Mouse (Mus musculus) layer of hippocampus, postnatal 25 days (tissue): ENCODE measurements around the gene Npepl1. TPM values are rescaled to one million over a fixed set of nuclear protein-coding genes. Genes with fewer than 3 reads are reported as not detected.

Experiments used
- DNase-seq, 2 experiments: peaks; one replicate each; pipeline ENCODE4 v3.0.0; 2022; ENCODE audit warnings: mixed read lengths in 2 of 2, low spot score in 1 of 2; ENCODE audit errors: extremely low spot score in 1 of 2
- total RNA-seq, 2 experiments: library from RNA; stranded (reverse); gene quantifications; 2 replicates each; pipeline ENCODE4 v1.2.3; 2021

Npepl1 gene
- total RNA-seq, 2 experiments from 2014 or later: 12.2 to 12.8 TPM

DNA sequence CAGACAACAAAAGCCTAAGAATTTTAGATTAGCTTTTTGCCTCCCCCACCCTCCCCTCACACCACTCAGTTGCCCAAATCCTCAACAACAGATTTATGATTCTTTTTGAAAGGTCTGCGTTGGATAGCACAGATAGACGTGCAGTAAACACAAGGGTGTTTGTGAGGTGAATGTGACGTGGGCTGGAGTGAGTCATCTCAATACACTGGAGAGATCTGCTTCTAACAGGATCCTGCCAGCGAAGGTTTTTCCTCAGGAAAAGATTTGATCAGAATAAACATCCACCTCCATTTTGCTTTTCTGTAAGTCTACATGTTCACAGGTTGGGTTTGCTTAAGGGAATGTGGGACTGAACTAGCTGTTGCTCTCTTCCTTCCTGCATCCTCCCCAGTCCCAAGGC is 6.6 kb upstream of the Npepl1 start:
- no peak for DNase-seq

DNA sequence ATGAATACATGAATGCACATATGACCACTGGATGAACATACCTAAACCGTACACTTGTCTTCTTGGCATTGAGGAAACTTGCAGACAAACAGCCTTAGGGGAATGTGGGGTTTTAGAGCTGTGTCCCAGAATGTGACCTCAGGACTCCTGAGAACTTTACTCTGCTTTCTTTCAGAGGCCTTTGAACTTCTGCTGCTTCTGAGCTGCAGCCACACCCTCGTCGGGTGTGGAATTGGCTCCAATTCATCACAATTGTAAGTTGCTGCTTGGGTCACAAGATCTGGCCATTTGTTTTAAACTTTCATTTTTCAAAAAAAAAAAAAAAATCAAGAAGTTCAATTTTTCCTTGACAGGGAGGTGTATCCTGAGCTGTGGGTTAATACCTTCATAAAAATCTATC is 2.8 kb upstream of the Npepl1 start:
- no peak for DNase-seq

DNA sequence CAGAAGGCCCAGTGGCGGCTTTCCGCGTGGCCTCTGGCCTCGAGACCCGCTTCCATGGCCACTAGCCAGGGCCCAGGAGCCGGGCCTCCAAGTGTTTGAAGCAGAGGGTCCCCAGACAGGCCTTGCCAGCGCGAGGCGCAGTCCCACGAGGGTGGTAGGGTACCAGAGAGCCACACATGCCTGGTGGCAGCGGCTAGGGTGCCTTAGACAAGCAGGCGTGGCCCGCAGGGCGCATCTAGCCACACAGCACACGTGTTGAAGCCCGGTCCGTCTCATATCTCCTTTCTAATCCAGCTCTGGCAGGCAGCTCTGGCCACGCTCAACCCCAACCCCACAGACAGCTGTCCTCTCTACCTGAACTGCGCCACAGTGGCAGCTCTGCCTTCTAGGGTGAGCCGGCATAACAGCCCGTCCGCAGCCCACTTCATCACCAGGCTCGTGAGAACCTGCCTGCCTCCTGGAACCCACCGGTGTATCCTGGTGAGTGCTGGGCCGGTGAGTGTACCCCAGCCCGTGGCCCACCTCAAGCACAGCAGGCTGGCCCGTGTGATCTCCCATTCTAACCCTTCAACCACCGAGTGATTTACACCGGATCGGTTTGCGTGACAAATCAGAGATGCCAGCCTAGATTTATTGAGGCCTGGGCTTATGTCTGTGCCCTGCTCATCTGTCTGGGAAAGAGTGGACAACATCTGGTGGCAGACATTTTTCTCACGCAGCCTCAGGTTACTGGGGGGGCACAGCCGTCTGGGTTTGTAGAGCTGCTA is 817 bp downstream of the Npepl1 start:
- no peak for DNase-seq

DNA sequence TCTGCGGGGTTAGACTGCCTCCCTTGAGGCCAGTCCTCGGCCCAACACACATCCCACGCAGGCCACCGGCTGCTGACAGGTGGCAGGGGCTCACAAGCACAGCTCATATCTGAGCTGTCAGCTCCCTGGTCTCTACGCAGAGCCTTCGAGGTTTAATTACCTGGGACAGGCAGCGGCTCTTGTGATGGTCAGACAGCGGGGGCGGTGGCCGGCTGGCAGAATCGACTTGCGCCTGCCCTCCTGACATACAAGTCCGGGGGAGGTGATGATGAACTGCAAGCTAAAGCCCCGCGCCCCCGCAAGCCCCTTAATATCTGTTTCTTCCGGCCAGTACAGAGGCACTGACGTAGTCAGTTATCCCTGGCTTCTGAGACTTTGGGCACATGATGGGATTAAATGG is 2.8 kb downstream of the Npepl1 start:
- DNase-seq: no peak

GRCm38 (mm10) chr2:174114148-174114864 is 4.2 kb downstream of the Npepl1 start:
- DNase-seq: no peak

- no peak for DNase-seq
Observed at GRCm38 (mm10) chr2:174116929-174117328, 6.8 kb downstream of the Npepl1 start.

GRCm38 (mm10) chr2:174118141-174118540 is 8.0 kb downstream of the Npepl1 start:
- no peak for DNase-seq

DNA sequence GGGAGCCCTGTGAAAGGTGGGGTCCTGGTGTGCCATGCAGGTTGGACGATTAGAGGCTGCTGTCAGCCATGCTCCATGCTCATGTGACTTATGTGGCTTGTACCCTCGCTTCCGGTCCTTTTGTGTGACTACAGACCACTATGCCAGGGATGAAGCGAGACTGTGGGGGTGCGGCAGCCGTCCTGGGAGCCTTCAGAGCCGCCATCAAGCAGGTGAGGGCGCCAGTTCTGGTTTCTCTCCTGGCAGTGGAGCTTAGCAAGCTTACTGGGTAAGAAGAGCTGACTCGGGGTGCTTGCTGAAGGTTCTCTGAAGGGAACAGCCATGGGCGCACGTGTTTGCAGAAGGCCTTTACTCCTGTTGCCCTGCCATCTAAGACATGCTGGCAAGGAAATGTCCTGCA is 9.1 kb downstream of the Npepl1 start:
- DNase-seq: no peak

DNA sequence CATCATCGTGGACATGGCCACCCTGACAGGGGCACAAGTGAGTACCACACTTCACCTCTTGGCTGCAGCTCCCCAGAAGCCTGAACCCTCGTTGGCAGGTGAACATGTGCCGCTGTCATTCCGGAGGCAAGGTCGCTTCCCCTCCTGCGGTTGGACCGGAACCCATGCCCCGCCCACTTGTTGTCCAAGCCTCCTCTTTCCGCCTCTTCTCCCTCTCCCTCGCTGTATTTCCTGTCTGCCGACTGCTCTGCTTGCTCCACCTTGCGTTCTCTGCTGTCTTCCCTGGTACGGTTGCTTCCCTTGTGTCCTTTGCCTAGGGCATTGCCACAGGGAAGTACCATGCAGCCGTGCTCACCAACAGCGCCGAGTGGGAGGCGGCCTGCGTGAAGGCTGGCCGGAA is 10.5 kb downstream of the Npepl1 start:
- DNase-seq: no peak

- DNase-seq: no peak
Observed at GRCm38 (mm10) chr2:174121411-174121947, 11.3 kb downstream of the Npepl1 start.

DNA sequence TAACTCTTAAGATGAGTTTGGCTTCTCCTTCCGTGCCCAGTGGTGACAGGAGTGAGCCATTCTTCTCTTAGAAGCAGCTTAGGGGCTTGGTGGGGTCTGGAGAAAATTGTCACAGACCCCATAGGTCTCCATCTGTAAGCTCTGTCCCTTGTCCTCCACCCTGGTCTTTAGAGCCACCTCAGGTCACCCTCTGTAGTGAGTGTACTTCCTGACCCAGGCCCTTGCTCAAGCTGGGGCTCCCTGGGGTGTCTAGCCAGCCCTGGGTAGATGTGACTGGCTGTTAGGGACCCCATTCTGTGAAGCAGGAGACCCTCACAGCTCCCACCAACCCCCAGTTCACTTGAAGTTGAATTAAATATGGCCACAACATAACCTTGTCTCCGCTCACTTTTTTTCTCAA is 12.2 kb downstream of the Npepl1 start:
- peak in 1 of 2 experiments; percentile 1 for DNase-seq

DNA sequence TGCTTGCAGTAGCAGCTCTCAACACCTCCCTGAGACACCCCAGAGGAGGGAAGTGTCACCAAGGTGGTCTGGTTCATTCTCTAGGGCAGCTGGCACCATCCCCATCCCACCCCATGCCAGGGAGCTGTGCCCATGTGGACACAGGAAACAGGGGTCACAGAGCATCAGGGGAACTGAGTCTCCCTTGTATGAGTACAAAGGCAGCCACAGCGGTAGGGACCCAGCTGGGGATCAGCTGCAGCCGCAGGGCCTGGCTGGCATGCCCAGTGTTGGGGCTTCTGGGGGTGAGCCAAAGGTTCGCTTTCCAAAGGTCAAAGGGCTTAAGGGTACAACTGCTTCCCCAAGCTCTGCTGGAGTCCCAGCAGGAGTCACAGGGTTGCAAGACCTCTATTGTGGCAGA is 13.6 kb downstream of the Npepl1 start:
- peak in 1 of 2 experiments; percentile 2 for DNase-seq

DNA sequence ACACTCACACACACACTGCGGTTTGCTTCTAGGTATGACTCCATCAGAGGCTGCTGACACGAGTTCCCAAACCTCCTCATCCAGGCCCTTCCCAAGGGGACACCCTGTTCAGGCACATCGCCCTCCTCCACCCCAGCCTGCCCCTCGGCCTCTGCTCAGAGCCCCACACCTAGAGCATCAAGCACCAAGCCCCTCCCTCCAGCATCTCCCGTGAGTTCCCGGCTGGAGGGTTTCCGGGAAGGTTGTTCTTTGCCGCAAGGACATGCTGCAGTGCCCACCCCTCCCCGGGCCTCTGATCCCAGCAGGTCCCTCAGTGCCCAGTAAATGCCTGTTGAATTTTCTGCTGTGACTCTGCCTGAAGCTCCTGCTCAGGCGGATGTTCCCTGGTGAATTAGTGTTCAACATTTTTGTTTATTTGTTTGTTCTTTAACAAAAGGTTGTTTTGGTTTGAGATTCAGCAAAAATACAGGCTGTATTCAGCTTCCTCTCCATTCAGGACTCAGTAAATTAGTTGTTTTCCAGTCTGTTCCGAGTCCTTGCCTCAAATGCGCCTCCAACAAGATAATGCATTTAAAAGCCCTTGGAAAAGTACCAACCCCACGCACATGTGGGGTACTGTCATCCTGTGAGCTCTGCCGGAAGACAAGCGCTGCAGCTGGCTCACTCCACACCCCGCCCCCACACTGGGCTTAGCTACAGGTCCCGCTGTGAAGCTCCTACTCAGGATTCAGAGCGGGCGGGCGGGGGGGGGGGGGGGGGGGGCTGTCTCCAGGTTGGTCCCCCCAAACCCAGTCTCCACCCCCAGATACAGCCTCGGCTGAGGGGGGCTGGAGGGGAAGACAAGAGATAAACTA is 16.6 kb downstream of the Npepl1 start:
- peak; percentile 29 to 52 for DNase-seq

DNA sequence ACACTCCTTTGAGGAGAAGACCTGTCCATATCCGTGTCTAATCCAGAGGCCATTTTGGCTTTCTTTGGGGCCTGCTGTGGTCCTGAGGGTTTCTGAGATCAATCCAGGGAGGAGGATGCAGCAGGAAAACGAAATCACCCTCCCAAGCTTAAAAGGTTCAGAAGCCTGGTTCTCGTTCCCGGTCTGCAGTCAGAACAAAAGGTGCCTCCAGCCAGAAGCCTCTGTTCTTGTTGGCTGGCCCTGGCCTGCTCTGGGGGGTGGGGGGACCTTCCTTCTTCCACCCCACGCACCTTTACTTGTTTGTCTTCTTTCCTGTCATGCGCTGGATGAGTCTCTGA is 17.2 kb downstream of the Npepl1 start:
- no peak for DNase-seq

GRCm38 (mm10) chr2:174128926-174129325 is 18.8 kb downstream of the Npepl1 start:
- no peak for DNase-seq

- DNase-seq: no peak
Observed at GRCm38 (mm10) chr2:174130468-174131097, 20.4 kb downstream of the Npepl1 start.

DNA sequence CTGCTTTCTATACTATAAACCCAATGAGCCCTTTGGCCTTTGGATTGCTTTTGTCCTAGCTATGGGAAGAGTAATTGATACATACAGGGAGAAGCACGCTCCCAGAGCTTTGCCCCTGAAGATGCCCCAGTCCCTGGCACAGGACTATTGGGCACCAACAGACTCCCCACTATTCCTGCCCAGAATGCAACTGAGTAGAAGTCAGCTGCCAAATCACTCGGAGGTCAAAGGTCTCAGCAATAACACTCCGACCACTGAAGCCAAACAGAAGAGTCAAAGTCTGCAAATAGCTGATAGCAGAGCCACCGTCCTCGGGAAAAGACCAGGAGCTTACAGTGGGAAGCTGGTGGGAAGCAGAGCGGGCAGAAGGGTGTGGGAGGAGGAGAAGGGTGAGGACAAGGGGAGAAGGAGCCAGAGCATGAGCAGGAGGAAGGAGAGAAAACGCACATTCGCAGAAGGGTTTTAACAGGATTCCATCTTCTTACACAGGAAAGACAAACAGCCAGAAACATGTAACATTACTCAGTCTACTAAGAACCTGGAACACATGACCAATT is 22.3 kb downstream of the Npepl1 start:
- no peak for DNase-seq

DNA sequence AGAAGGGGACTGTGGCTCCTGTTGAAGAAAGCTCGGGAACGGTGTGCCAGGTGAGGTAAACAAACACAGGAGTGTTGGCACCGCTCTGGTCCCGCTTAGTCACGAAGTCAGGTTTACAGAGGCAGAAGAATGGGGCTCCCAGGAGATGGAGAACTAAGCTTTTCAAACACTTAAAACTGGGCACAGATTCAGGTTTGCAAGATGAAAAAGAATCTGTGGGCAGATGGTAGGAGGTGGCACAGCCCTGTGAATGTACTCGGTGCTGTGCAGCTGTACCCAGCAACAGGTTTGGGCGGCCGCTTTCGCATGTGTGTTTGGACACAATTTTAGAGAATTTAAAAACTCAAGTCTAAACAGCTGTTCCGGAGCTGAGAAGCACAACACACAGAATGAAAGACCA is 48.9 kb downstream of the Npepl1 start:
- DNase-seq: peak in 1 of 2 experiments; percentile 6

DNA sequence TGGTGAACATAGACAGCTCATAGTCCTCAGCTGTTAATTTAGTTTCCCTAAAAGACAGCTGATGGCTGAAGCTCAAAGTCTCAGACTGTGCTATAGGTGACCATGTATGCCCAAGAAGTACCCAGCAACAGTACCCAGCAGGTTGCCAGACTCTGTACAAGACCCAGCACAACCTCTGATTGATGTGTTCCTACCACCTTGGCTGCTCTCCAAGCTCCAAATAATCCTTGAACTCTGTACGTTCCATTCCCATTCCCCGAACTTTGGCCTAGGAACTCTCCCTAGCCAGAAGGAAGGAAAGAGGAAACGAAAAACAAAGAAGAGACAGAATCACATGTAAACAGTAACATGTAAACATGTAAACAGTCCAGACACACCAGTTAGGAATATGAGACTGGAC is 50.3 kb downstream of the Npepl1 start:
- DNase-seq: no peak
